Mouse (Mus musculus) cerebellum, adult 2 months (tissue): ENCODE results near the gene Tcf15. TPM values are rescaled to one million over a fixed set of nuclear protein-coding genes. Genes with fewer than 3 reads are reported as not detected.
A peak's percentile ranks its signal among the peaks of the same experiment; 100 is the strongest.

Experiments
- DNase-seq, 2 experiments: peaks; one replicate each; pipeline ENCODE4 v3.0.0; 2021
- H3K27ac ChIP-seq: fragments of 200-500 bp; 2 replicates; pipeline ENCODE4 v1.5.1; 2012; ENCODE audit warnings: low read length, control low read depth, inconsistent platforms; ENCODE audit not compliant: insufficient read depth
- H3K27me3 ChIP-seq: fragments of 200-500 bp; 2 replicates; pipeline ENCODE4 v1.6.1; 2012; ENCODE audit warnings: inconsistent platforms, mild to moderate bottlenecking, low read length, moderate library complexity; ENCODE audit not compliant: control insufficient read depth, insufficient read depth
- H3K4me1 ChIP-seq: fragments of 200-500 bp; 2 replicates; pipeline ENCODE4 v1.6.1; 2011; ENCODE audit warnings: low read length; ENCODE audit not compliant: control insufficient read depth, insufficient read depth
- H3K4me3 ChIP-seq: fragments of 200-500 bp; replicated peaks from 2 replicates; pipeline ENCODE3; 2011; ENCODE audit warnings: mild to moderate bottlenecking, low read depth, low read length, control low read depth; ENCODE audit not compliant: insufficient read depth
- CTCF ChIP-seq: fragments of 200-500 bp; IDR thresholded peaks from 2 replicates; pipeline ENCODE4 v1.5.1; 2011; ENCODE audit warnings: low read depth, mild to moderate bottlenecking, control low read depth, low read length, moderate library complexity, borderline replicate concordance; ENCODE audit not compliant: insufficient read depth
- POLR2A ChIP-seq: fragments of 200-500 bp; IDR thresholded peaks from 2 replicates; pipeline ENCODE4 v1.6.1; 2011; ENCODE audit warnings: low read length, control low read depth, borderline replicate concordance; ENCODE audit not compliant: insufficient read depth
- WGBS: fragments of 180-500 bp; shearing (Covaris S2); methylation state at CpG from one replicate; pipeline ENCODE4 v1.1.7; 2018; 5-methylcytosine and 5-hydroxymethylcytosine counted together
- polyA plus RNA-seq: library from polyadenylated mRNA; depleted of rRNA; stranded (reverse); fragments of >200 nt; gene quantifications from 2 replicates; pipeline ENCODE4 v1.2.3, GENCODE M21; 2012; rRNA removed

Gene Tcf15
- polyA plus RNA-seq, result 2.6 TPM in 2 replicates

- DNase-seq, result no peak
- Histone ChIP-seq H3K4me1 (peaks cover 7% of the 10 kb centered on the region), H3K27me3 (peaks cover 4% of the 10 kb centered on the region), H3K4me3 (peak within 1 kb of the TSS; percentile 37), H3K27ac (no peak within 1 kb of the TSS)
- WGBS, result 1% methylated on average over 116 of the region's 118 CpGs
- TF ChIP-seq CTCF (no peak), POLR2A (no peak)
Observed at GRCm38 (mm10) chr2:152143279-152144157, at the start of gene Tcf15. Tcf15 (plus strand) TSS chr2:152143561.

GRCm38 (mm10) chr2:152094856-152095545 lies 48.4 kb upstream of the Tcf15 start:
- no peak overlapping the region for H3K4me3 ChIP-seq
- no peak for TF ChIP-seq POLR2A
- no peak for TF ChIP-seq CTCF
- H3K27me3 ChIP-seq, result no peaks in the 10 kb centered on the region
- H3K4me1 ChIP-seq, result no peaks in the 10 kb centered on the region
- DNase-seq, result no peak
- WGBS, result 46% methylated on average over 29 of the region's 29 CpGs
- no peak overlapping the region for H3K27ac ChIP-seq

- 81% methylated on average over 2 of the region's 2 CpGs for WGBS
- Histone ChIP-seq H3K4me3 (no peak overlapping the region), H3K27ac (no peak overlapping the region), H3K27me3 (no peaks in the 10 kb centered on the region), H3K4me1 (peaks cover 5% of the 10 kb centered on the region; the same call in 1 of the 2 replicates)
- DNase-seq, result no peak
- TF ChIP-seq CTCF (no peak), POLR2A (no peak)
Observed at GRCm38 (mm10) chr2:152096922-152097321, 46.4 kb upstream of the Tcf15 start.

GRCm38 (mm10) chr2:152097916-152098315 lies 45.4 kb upstream of the Tcf15 start:
- 50% methylated on average over 11 of the region's 11 CpGs for WGBS
- Histone ChIP-seq H3K4me3 (no peak overlapping the region), H3K4me1 (peaks cover 10% of the 10 kb centered on the region; the same call in 1 of the 2 replicates), H3K27ac (no peak overlapping the region), H3K27me3 (no peaks in the 10 kb centered on the region)
- TF ChIP-seq POLR2A (no peak), CTCF (no peak)
- DNase-seq, result no peak

- TF ChIP-seq POLR2A (no peak), CTCF (no peak)
- 37% methylated on average over 3 of the region's 3 CpGs for WGBS
Observed at GRCm38 (mm10) chr2:152099538-152099937, 43.8 kb upstream of the Tcf15 start.

GRCm38 (mm10) chr2:152101761-152102160 lies 41.6 kb upstream of the Tcf15 start:
- no peaks in the 10 kb centered on the region for H3K27me3 ChIP-seq
- H3K4me3 ChIP-seq, result no peak overlapping the region
- TF ChIP-seq POLR2A, result no peak
- TF ChIP-seq CTCF, result no peak
- no peak for DNase-seq
- peaks cover 15% of the 10 kb centered on the region; the same call in 1 of the 2 replicates for H3K4me1 ChIP-seq
- H3K27ac ChIP-seq, result no peak overlapping the region
- WGBS, result 19% methylated on average over 13 of the region's 13 CpGs

More at GRCm38 (mm10) chr2:152099538-152099937, 43.8 kb upstream of the Tcf15 start:
- Histone ChIP-seq H3K27me3 (no peaks in the 10 kb centered on the region), H3K27ac (no peak overlapping the region), H3K4me3 (no peak overlapping the region), H3K4me1 (peaks cover 10% of the 10 kb centered on the region; the same call in 1 of the 2 replicates)
- no peak for DNase-seq

- Histone ChIP-seq H3K27ac (no peak overlapping the region; the same call in 1 of the 2 replicates), H3K4me3 (no peak overlapping the region), H3K27me3 (no peaks in the 10 kb centered on the region), H3K4me1 (peaks cover 16% of the 10 kb centered on the region; the same call in 1 of the 2 replicates)
- 54% methylated on average over 6 of the region's 6 CpGs for WGBS
- TF ChIP-seq POLR2A (no peak), CTCF (no peak)
- DNase-seq, result no peak
Observed at GRCm38 (mm10) chr2:152102369-152102768, 41.0 kb upstream of the Tcf15 start.
